Mouse (Mus musculus): ENCODE measurements around the gene Kif7. TPM values are rescaled to one million over a fixed set of nuclear protein-coding genes. Genes with fewer than 3 reads are reported as not detected.

Kif7 gene
- total RNA-seq, 2 experiments from 2014 or later = 3.7 to 3.8 TPM

Other genes starting within 250 kb of the Kif7 start
- gene Polg, start 249.4 kb downstream of the Kif7 start, total RNA-seq (2021) = 10 to 100 TPM; 83.3 to 96.9 TPM
- gene Rhcg, start 98.1 kb downstream of the Kif7 start, total RNA-seq (2021) = 1 to 10 TPM; 1.4 to 3.2 TPM
- 1 to 10 TPM in 1 of 2 experiments, under 1 TPM in 1; 0.96 to 1.3 TPM for gene Ticrr, start 55.5 kb downstream of the Kif7 start, total RNA-seq (2021)
- gene Plin1, start 17.2 kb upstream of the Kif7 start, total RNA-seq (2021) = under 1 TPM; 0.18 to 0.22 TPM
- gene Pex11a, start 27.4 kb upstream of the Kif7 start, total RNA-seq (2021) = 10 to 100 TPM; 10.4 to 11.7 TPM
- gene Wdr93, start 27.4 kb upstream of the Kif7 start, total RNA-seq (2021) = under 1 TPM; 0.21 to 0.25 TPM
- gene Mesp1, start 78.1 kb upstream of the Kif7 start, total RNA-seq (2021) = under 1 TPM in 1 of 2 experiments, not detected in 1; 0.57 TPM
- gene Mesp2, start 95.0 kb upstream of the Kif7 start, total RNA-seq (2021) = 1 to 10 TPM; 1.6 to 1.8 TPM
- 1 to 10 TPM; 5.6 to 6.0 TPM for gene Anpep, start 145.3 kb upstream of the Kif7 start, total RNA-seq (2021)
- 10 to 100 TPM; 46.5 to 51.3 TPM for gene Ap3s2, start 204.9 kb upstream of the Kif7 start, total RNA-seq (2021)
- gene Arpin, start 219.6 kb upstream of the Kif7 start, total RNA-seq (2021) = 10 to 100 TPM; 12.2 to 13.1 TPM

Data from layer of hippocampus, postnatal 10 days (tissue).